In genomic region chr2:27044166-27044565, GRCm38 (mm10) we compare ENCODE assay signal across 14 mouse cellular contexts. TPM values are rescaled to one million over a fixed set of nuclear protein-coding genes. Genes with fewer than 3 reads are reported as not detected.
DNase-seq lines count a peak whose midpoint lies in the region; TF ChIP-seq lines count a peak whose summit lies in the region.
"Had no signal": no experiment of that assay in that cellular context is flagged by ENCODE, and none has a peak within 500 bp of the region (broad histone marks: within the 10 kb centered on the region; RNA-seq: fewer than 3 reads in every experiment).

No protein-coding gene starts in this region.

- no peaks in the 10 kb centered on the region for H3K79me2 ChIP-seq in heart, adult 2 months (replicated peaks; ENCODE audit: control insufficient read depth, insufficient read depth, low read length)
- H3K79me2 ChIP-seq in liver, adult 2 months (ENCODE audit: control insufficient read depth, insufficient read depth, low read length), result no peaks in the 10 kb centered on the region

- no peak overlapping the region for H3K4me3 ChIP-seq in heart, adult 2 months
- H3K4me3 ChIP-seq in liver, adult 2 months (ENCODE audit: insufficient read depth, low read depth, low read length), result no peak overlapping the region
- H3K4me3 ChIP-seq: embryonic facial prominence, embryonic 15.5 days; forebrain, embryonic 13.5 days; hindbrain, embryonic 13.5 days had no signal

- H3K9ac ChIP-seq in heart, adult 2 months (ENCODE audit: low read depth, low read length), result no peak overlapping the region
- no peak overlapping the region for H3K9ac ChIP-seq in liver, adult 2 months (ENCODE audit: low read depth, low read length)
- H3K9ac ChIP-seq: embryonic facial prominence, embryonic 15.5 days; forebrain, embryonic 13.5 days; hindbrain, embryonic 13.5 days; lung, embryonic 14.5 days had no signal

- no peak overlapping the region for H3K27ac ChIP-seq in heart, adult 2 months
- H3K27ac ChIP-seq in liver, adult 2 months (replicated peaks; ENCODE audit: insufficient read depth, low read depth, low read length), result no peak overlapping the region
- H3K27ac ChIP-seq: embryonic facial prominence, embryonic 15.5 days; forebrain, embryonic 13.5 days; hindbrain, embryonic 13.5 days had no signal

- no peaks in the 10 kb centered on the region for H3K36me3 ChIP-seq in heart, adult 2 months (ENCODE audit: control insufficient read depth, insufficient read depth, low read length)
- H3K36me3 ChIP-seq in liver, adult 2 months (ENCODE audit: control insufficient read depth, insufficient read depth, low read length), result no peaks in the 10 kb centered on the region
- H3K36me3 ChIP-seq: embryonic facial prominence, embryonic 15.5 days; hindbrain, embryonic 13.5 days had no signal

- peaks cover 16% of the 10 kb centered on the region for H3K4me1 ChIP-seq in heart, adult 2 months (ENCODE audit: control insufficient read depth, insufficient read depth, low read length)
- H3K4me1 ChIP-seq in liver, adult 2 months (ENCODE audit: control insufficient read depth, insufficient read depth, low read length), result peaks cover 21% of the 10 kb centered on the region
- H3K4me1 ChIP-seq: forebrain, embryonic 13.5 days; hindbrain, embryonic 13.5 days had no signal

- no peaks in the 10 kb centered on the region for H3K27me3 ChIP-seq in heart, adult 2 months (ENCODE audit: control insufficient read depth, insufficient read depth, low read length)
- no peaks in the 10 kb centered on the region for H3K27me3 ChIP-seq in liver, adult 2 months (ENCODE audit: control insufficient read depth, insufficient read depth, low read length)
- H3K27me3 ChIP-seq: forebrain, embryonic 13.5 days had no signal

- no peak for TF ChIP-seq CTCF in heart, adult 2 months (IDR thresholded peaks at IDR 0.05)
- TF ChIP-seq CTCF in liver, adult 2 months (IDR thresholded peaks at IDR 0.05; ENCODE audit: low read depth, low read length), result no peak

- TF ChIP-seq EP300 in heart, adult 2 months (IDR thresholded peaks at IDR 0.05; ENCODE audit: insufficient read depth, low read depth, low read length), result no peak

- peak; percentile 60 to 67 for DNase-seq in heart, adult 2 months
- no peak for DNase-seq in heart, postnatal 4 days
- peak; percentile 52 for DNase-seq in liver, adult 2 months (ENCODE audit: extremely low read depth, low read depth, low spot score)
- no peak for DNase-seq in liver
- peak; percentile 48 for DNase-seq in gastrocnemius, postnatal 10 days
- DNase-seq in lung, postnatal 36 days, result peak; percentile 47
- no peak for DNase-seq in right cerebral cortex, postnatal 14 days

- intact Hi-C loops in heart, adult 2 months (cut with DNase I), result no loop called here

- no peak for TF ChIP-seq POLR2A in heart, adult 2 months (IDR thresholded peaks at IDR 0.05; ENCODE audit: insufficient read depth, low read depth, low read length)
- no peak for TF ChIP-seq POLR2A in liver, adult 2 months (IDR thresholded peaks at IDR 0.05; ENCODE audit: extremely low read depth, insufficient read depth, low read length)

- 60% methylated on average over 4 of the region's 4 CpGs for whole genome bisulfite sequencing in heart, adult 2 months
- WGBS in liver, adult 2 months, result 58% methylated on average over 4 of the region's 4 CpGs

RNA-seq across cellular contexts. Expression of gene Slc2a6, which starts 16.4 kb away (rescaled TPM):
- under 1 TPM; 0.21 to 0.41 TPM for total RNA-seq in heart, adult 2 months (2021)
- 0.97 and 1.1 TPM in 2 replicates for polyA plus RNA-seq in heart, adult 2 months (2012; rRNA removed)
- under 1 TPM; 0.18 to 0.24 TPM for total RNA-seq in heart, postnatal 4 days (2021)
- total RNA-seq in liver, adult 2 months (2014; rRNA removed), result 0.34 and 0.46 TPM in 2 replicates
- polyA plus RNA-seq in liver, adult 2 months (2012; rRNA removed), result 0.39 and 0.50 TPM in 2 replicates
- under 1 TPM; 0.16 to 0.27 TPM for total RNA-seq in gastrocnemius, postnatal 10 days (2021)

RNA-seq across cellular contexts. Expression of gene Mymk, which starts 27.8 kb away (rescaled TPM):
- not detected for total RNA-seq in heart, adult 2 months (2021)
- polyA plus RNA-seq in heart, adult 2 months (2012; rRNA removed), result 0.10 TPM in 1 of 2 replicates, not detected in the other
- not detected for total RNA-seq in heart, postnatal 4 days (2021)
- total RNA-seq in liver, adult 2 months (2014; rRNA removed), result not detected in 2 replicates
- not detected in 2 replicates for polyA plus RNA-seq in liver, adult 2 months (2012; rRNA removed)
- total RNA-seq in gastrocnemius, postnatal 10 days (2021), result 10 to 100 TPM; 51.6 to 58.5 TPM
- total RNA-seq: adrenal gland, adult 18-20 months; neutrophil, adult 5-6 weeks had no signal
- polyA plus RNA-seq: forebrain, embryonic 13.5 days; stomach, embryonic 14.5 days had no signal

RNA-seq across cellular contexts. Expression of gene Cacfd1, which starts 34.4 kb away (rescaled TPM):
- total RNA-seq in heart, adult 2 months (2021), result 10 to 100 TPM; 44.5 to 44.7 TPM
- polyA plus RNA-seq in heart, adult 2 months (2012; rRNA removed), result 57.7 and 82.3 TPM in 2 replicates
- total RNA-seq in heart, postnatal 4 days (2021), result 10 to 100 TPM; 28.0 to 29.7 TPM
- total RNA-seq in liver, adult 2 months (2014; rRNA removed), result 17.7 and 21.5 TPM in 2 replicates
- 48.1 and 58.0 TPM in 2 replicates for polyA plus RNA-seq in liver, adult 2 months (2012; rRNA removed)
- 10 to 100 TPM; 24.0 to 26.2 TPM for total RNA-seq in gastrocnemius, postnatal 10 days (2021)

RNA-seq across cellular contexts. Expression of gene Adamtsl2, which starts 35.0 kb away (rescaled TPM):
- total RNA-seq in heart, adult 2 months (2021), result 10 to 100 TPM in 1 of 2 experiments, 1 to 10 TPM in 1; 9.2 to 18.9 TPM
- 27.0 and 38.7 TPM in 2 replicates for polyA plus RNA-seq in heart, adult 2 months (2012; rRNA removed)
- total RNA-seq in heart, postnatal 4 days (2021), result 10 to 100 TPM; 10.6 to 11.4 TPM
- total RNA-seq in liver, adult 2 months (2014; rRNA removed), result 3.5 and 4.4 TPM in 2 replicates
- 4.4 and 6.7 TPM in 2 replicates for polyA plus RNA-seq in liver, adult 2 months (2012; rRNA removed)
- total RNA-seq in gastrocnemius, postnatal 10 days (2021), result 1 to 10 TPM; 3.1 to 4.8 TPM
- total RNA-seq: neutrophil, adult 5-6 weeks had no signal

Comparison
In these comparisons a context has a peak if more than half of its experiments do, and no peak if none do; other contexts are left out.
1. DNase-seq: peak in heart, adult 2 months (2 of 2), liver, adult 2 months (single experiment), gastrocnemius, postnatal 10 days (single experiment) and lung, postnatal 36 days (single experiment); none in heart, postnatal 4 days (single experiment), liver (single experiment) and right cerebral cortex, postnatal 14 days (single experiment).
2. RNA of gene Mymk, which starts 27.8 kb away (total RNA-seq): 51.6 to 58.5 TPM in gastrocnemius, postnatal 10 days; not detected in heart, postnatal 4 days, not detected in heart, adult 2 months and not detected in liver, adult 2 months; every median in the first group is over 10 times any median in the second.